Mouse (Mus musculus): ENCODE results near the gene Htr6. TPM values are rescaled to one million over a fixed set of nuclear protein-coding genes. Genes with fewer than 3 reads are reported as not detected.

Htr6 gene
- polyA plus RNA-seq, 1 experiment from 2014 or later, result not detected

- no peak overlapping the region for H3K4me2 ChIP-seq
- no peak overlapping the region for H3K9ac ChIP-seq
- H3K4me1 ChIP-seq, result no peaks in the 10 kb centered on the region
- peaks cover 15% of the 10 kb centered on the region; the same call in 1 of the 2 replicates for H3K9me3 ChIP-seq (replicated peaks)
- no peak overlapping the region for H3K4me3 ChIP-seq
- no peak for ATAC-seq
- peaks cover 29% of the 10 kb centered on the region for H3K27me3 ChIP-seq (replicated peaks)
- 5% methylated on average over 10 of the region's 10 CpGs for WGBS (ENCODE audit: insufficient replicate concordance)
- no peaks in the 10 kb centered on the region for H3K36me3 ChIP-seq
- no peak overlapping the region for H3K27ac ChIP-seq
These were observed 35.1 kb downstream of the Htr6 start for GRCm38 (mm10) chr4:139040084-139040839.

GRCm38 (mm10) chr4:139037795-139038607 is 37.4 kb downstream of the Htr6 start:
- no peak overlapping the region for H3K9ac ChIP-seq
- H3K27ac ChIP-seq, result no peak overlapping the region
- peaks cover 8% of the 10 kb centered on the region; the same call in 1 of the 2 replicates for H3K9me3 ChIP-seq (replicated peaks)
- no peak overlapping the region for H3K4me2 ChIP-seq
- no peaks in the 10 kb centered on the region for H3K36me3 ChIP-seq
- no peak overlapping the region for H3K4me3 ChIP-seq
- H3K4me1 ChIP-seq, result no peaks in the 10 kb centered on the region
- peaks cover 29% of the 10 kb centered on the region for H3K27me3 ChIP-seq (replicated peaks)
- WGBS (ENCODE audit: insufficient replicate concordance), result 66% methylated on average over 17 of the region's 17 CpGs
- no peak for ATAC-seq

- H3K4me3 ChIP-seq, result no peak overlapping the region
- H3K4me2 ChIP-seq, result no peak overlapping the region
- no peaks in the 10 kb centered on the region for H3K4me1 ChIP-seq
- H3K36me3 ChIP-seq, result no peaks in the 10 kb centered on the region
- H3K27me3 ChIP-seq (replicated peaks), result peaks cover 19% of the 10 kb centered on the region
- WGBS (ENCODE audit: insufficient replicate concordance), result 81% methylated on average over 3 of the region's 3 CpGs
- no peak overlapping the region for H3K27ac ChIP-seq
- H3K9me3 ChIP-seq (replicated peaks), result peaks cover 8% of the 10 kb centered on the region; the same call in 1 of the 2 replicates
- ATAC-seq, result no peak
- no peak overlapping the region for H3K9ac ChIP-seq
These were observed 39.6 kb downstream of the Htr6 start for GRCm38 (mm10) chr4:139035799-139036198.

- Histone ChIP-seq H3K27ac (no peak overlapping the region), H3K4me2 (no peak overlapping the region), H3K27me3 (replicated peaks) (peaks cover 11% of the 10 kb centered on the region), H3K4me3 (no peak overlapping the region), H3K36me3 (no peaks in the 10 kb centered on the region), H3K4me1 (no peaks in the 10 kb centered on the region), H3K9ac (no peak overlapping the region), H3K9me3 (replicated peaks) (peaks cover 8% of the 10 kb centered on the region; the same call in 1 of the 2 replicates)
- WGBS (ENCODE audit: insufficient replicate concordance), result 76% methylated on average over 3 of the region's 3 CpGs
- ATAC-seq, result no peak
These were observed 40.4 kb downstream of the Htr6 start for GRCm38 (mm10) chr4:139034942-139035341.

- no peak overlapping the region for H3K27ac ChIP-seq
- H3K4me3 ChIP-seq, result no peak overlapping the region
- ATAC-seq, result no peak
- H3K4me1 ChIP-seq, result no peaks in the 10 kb centered on the region
- 36% methylated on average over 4 of the region's 4 CpGs for WGBS (ENCODE audit: insufficient replicate concordance)
- H3K4me2 ChIP-seq, result no peak overlapping the region
- peaks cover 7% of the 10 kb centered on the region for H3K27me3 ChIP-seq (replicated peaks)
- H3K9ac ChIP-seq, result no peak overlapping the region
- peaks cover 8% of the 10 kb centered on the region; the same call in 1 of the 2 replicates for H3K9me3 ChIP-seq (replicated peaks)
- H3K36me3 ChIP-seq, result no peaks in the 10 kb centered on the region
These were observed 40.8 kb downstream of the Htr6 start for GRCm38 (mm10) chr4:139034540-139034939.

- peaks cover 8% of the 10 kb centered on the region; the same call in 1 of the 2 replicates for H3K9me3 ChIP-seq (replicated peaks)
- ATAC-seq, result no peak
- H3K9ac ChIP-seq, result no peak overlapping the region
- H3K4me3 ChIP-seq, result no peak overlapping the region
- H3K36me3 ChIP-seq, result no peaks in the 10 kb centered on the region
- WGBS (ENCODE audit: insufficient replicate concordance), result 64% methylated on average over 8 of the region's 8 CpGs
- H3K27ac ChIP-seq, result no peak overlapping the region
- H3K4me1 ChIP-seq, result no peaks in the 10 kb centered on the region
- H3K4me2 ChIP-seq, result no peak overlapping the region
- 0 out of 2 replicates have a peak, but pooled peaks cover 2% of the 10 kb centered on the region for H3K27me3 ChIP-seq (replicated peaks)
These were observed 41.4 kb downstream of the Htr6 start for GRCm38 (mm10) chr4:139034010-139034367.

- H3K36me3 ChIP-seq, result no peaks in the 10 kb centered on the region
- no peaks in the 10 kb centered on the region for H3K4me1 ChIP-seq
- no peak overlapping the region for H3K4me2 ChIP-seq
- H3K4me3 ChIP-seq, result no peak overlapping the region
- ATAC-seq, result no peak
- no peaks in the 10 kb centered on the region for H3K27me3 ChIP-seq (replicated peaks)
- no peak overlapping the region for H3K27ac ChIP-seq
- 68% methylated on average over 11 of the region's 11 CpGs for WGBS (ENCODE audit: insufficient replicate concordance)
- no peak overlapping the region for H3K9ac ChIP-seq
- H3K9me3 ChIP-seq (replicated peaks), result peaks cover 8% of the 10 kb centered on the region; the same call in 1 of the 2 replicates
These were observed 41.9 kb downstream of the Htr6 start for GRCm38 (mm10) chr4:139033263-139034009.

- Histone ChIP-seq H3K4me3 (no peak overlapping the region), H3K36me3 (no peaks in the 10 kb centered on the region), H3K27me3 (replicated peaks) (no peaks in the 10 kb centered on the region), H3K9ac (no peak overlapping the region), H3K4me2 (no peak overlapping the region), H3K9me3 (replicated peaks) (peaks cover 8% of the 10 kb centered on the region; the same call in 1 of the 2 replicates), H3K27ac (no peak overlapping the region), H3K4me1 (no peaks in the 10 kb centered on the region)
- WGBS (ENCODE audit: insufficient replicate concordance), result 67% methylated on average over 12 of the region's 12 CpGs
- no peak for ATAC-seq
These were observed 42.8 kb downstream of the Htr6 start for GRCm38 (mm10) chr4:139032521-139032920.

GRCm38 (mm10) chr4:139030675-139031074 is 44.7 kb downstream of the Htr6 start:
- H3K27me3 ChIP-seq (replicated peaks), result no peaks in the 10 kb centered on the region
- H3K4me3 ChIP-seq, result no peak overlapping the region
- H3K4me2 ChIP-seq, result no peak overlapping the region
- H3K4me1 ChIP-seq, result no peaks in the 10 kb centered on the region
- H3K9me3 ChIP-seq (replicated peaks), result no peaks in the 10 kb centered on the region
- no peaks in the 10 kb centered on the region for H3K36me3 ChIP-seq
- no peak overlapping the region for H3K9ac ChIP-seq
- 41% methylated on average over 6 of the region's 6 CpGs for WGBS (ENCODE audit: insufficient replicate concordance)
- H3K27ac ChIP-seq, result no peak overlapping the region
- no peak for ATAC-seq

GRCm38 (mm10) chr4:139024379-139024778 is 51.0 kb downstream of the Htr6 start:
- ATAC-seq, result no peak
- 24% methylated on average over 2 of the region's 2 CpGs for WGBS (ENCODE audit: insufficient replicate concordance)
- Histone ChIP-seq H3K9ac (no peak overlapping the region), H3K9me3 (replicated peaks) (no peaks in the 10 kb centered on the region), H3K4me1 (peaks cover 10% of the 10 kb centered on the region), H3K27me3 (replicated peaks) (no peaks in the 10 kb centered on the region), H3K36me3 (no peaks in the 10 kb centered on the region), H3K27ac (no peak overlapping the region), H3K4me3 (no peak overlapping the region), H3K4me2 (no peak overlapping the region)

- H3K9ac ChIP-seq, result no peak overlapping the region
- H3K36me3 ChIP-seq, result no peaks in the 10 kb centered on the region
- no peak overlapping the region for H3K4me2 ChIP-seq
- WGBS (ENCODE audit: insufficient replicate concordance), result 76% methylated on average over 3 of the region's 3 CpGs
- no peaks in the 10 kb centered on the region for H3K9me3 ChIP-seq (replicated peaks)
- H3K4me3 ChIP-seq, result no peak overlapping the region
- H3K27ac ChIP-seq, result no peak overlapping the region
- H3K27me3 ChIP-seq (replicated peaks), result no peaks in the 10 kb centered on the region
- no peak for ATAC-seq
- peaks cover 16% of the 10 kb centered on the region for H3K4me1 ChIP-seq
These were observed 55.0 kb downstream of the Htr6 start for GRCm38 (mm10) chr4:139020385-139020784.
